Mouse (Mus musculus): ENCODE measurements at regions not wholly inside any gene's neighbourhood (a gene's known extent, or its start where the extent isn't known, plus 50 kb on each side); places are given as distances from the start of the nearest gene placed in this dataset.

DNA sequence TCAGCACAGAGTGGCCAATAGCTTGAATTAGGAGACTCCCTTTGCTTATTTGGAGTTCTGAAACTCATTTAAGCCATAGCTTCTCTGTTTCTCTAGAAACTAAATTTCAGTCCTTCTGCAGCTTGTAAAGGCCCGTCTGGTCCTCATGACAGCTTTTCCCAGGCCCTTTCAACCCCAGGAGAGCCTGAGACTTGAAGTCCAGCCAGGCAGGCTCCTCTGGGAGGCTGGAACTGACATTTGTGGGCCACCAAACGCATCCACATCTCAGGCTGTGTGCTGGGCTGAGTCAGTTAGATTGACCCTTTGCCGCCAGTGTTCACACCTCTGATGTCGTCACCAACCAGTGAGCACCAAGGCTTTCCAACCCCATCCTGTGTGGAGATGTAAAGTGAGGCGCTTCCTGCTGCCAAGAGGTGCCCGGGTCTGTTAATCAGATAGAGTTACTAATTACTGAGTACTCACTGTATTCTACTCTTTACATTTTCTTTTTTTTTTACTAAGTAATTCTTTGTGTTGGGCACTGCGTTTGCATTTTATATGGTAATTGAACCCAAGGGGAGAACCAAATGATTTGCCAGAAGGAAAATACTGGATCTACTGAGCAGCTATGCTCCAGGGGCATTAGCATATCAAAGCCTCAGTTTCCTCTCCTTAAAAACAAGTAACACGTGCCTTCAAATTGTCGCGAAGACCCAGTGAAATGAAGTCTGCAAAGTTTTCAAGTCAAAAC, 207.0 kb downstream of the Snx19 start:
- TF ChIP-seq CTCF (IDR thresholded peaks at IDR 0.05; ENCODE audit: low read depth, low read length) (no peak), POLR2A (IDR thresholded peaks at IDR 0.05; ENCODE audit: extremely low read depth, insufficient read depth, low read length) (no peak)
- Histone ChIP-seq H3K36me3 (ENCODE audit: control insufficient read depth, insufficient read depth, low read length) (no peaks in the 10 kb centered on the region), H3K9ac (ENCODE audit: low read depth, low read length) (no peak overlapping the region), H3K27ac (replicated peaks; ENCODE audit: insufficient read depth, low read depth, low read length) (no peak overlapping the region), H3K4me1 (ENCODE audit: control insufficient read depth, insufficient read depth, low read length) (no peaks in the 10 kb centered on the region), H3K27me3 (ENCODE audit: control insufficient read depth, insufficient read depth, low read length) (no peaks in the 10 kb centered on the region; the same call in 1 of the 2 replicates), H3K79me2 (ENCODE audit: control insufficient read depth, insufficient read depth, low read length) (no peaks in the 10 kb centered on the region), H3K4me3 (ENCODE audit: insufficient read depth, low read depth, low read length) (no peak overlapping the region)
- DNase-seq (ENCODE audit: extremely low read depth, low read depth, low spot score) = no peak
- WGBS = 55% methylated on average over 10 of the region's 10 CpGs

DNA sequence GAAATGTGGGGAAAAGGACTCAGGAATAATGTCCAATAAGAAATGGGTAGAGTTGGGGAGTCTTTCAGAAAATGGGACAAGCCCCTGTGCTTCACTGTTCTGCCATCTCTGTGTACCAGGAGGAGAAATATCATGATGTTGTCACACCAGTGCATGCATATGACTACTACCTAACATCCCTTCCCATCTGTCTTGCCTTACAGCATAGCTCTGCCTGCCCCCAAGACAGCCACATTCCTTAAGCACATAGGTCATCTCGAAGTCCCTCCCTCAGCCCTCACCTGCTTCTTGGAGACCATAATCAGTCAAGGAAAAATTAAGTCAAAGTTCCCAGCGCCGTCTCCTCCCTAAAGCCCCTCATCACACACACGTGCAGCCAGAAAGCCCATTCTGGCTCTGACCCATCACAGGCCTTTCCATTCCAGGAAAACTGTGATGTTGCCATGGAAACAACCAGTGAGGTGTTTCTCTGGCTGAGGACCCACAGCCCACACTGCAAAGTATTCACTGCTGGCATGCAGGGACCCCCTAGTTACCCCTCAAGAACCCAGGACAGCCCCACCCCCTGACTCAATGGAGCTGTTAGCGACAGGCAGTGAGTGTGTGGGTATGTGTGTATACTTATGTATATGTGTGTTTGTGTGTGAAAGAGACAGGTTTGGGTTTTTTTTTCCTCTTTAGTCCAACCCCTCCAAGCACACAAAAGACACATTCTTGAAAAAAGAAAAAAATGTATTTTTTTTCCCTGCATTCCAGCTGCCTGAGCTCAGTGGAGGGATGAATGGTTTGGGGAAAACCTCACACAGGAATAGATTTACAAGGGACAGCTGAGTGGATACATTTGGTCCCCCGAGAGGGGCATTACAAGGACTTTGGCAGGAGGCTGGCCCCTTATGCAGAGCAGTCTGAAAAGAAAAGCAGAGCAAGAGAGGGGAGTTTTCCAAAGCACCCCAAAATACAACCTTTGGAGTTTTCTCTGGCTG, 205.5 kb downstream of the Snx19 start:
- H3K4me1 ChIP-seq (ENCODE audit: control insufficient read depth, insufficient read depth, low read length) = no peaks in the 10 kb centered on the region
- no peaks in the 10 kb centered on the region; the same call in 1 of the 2 replicates for H3K27me3 ChIP-seq (ENCODE audit: control insufficient read depth, insufficient read depth, low read length)
- no peaks in the 10 kb centered on the region for H3K79me2 ChIP-seq (ENCODE audit: control insufficient read depth, insufficient read depth, low read length)
- DNase-seq (ENCODE audit: extremely low read depth, low read depth, low spot score) = no peak
- H3K4me3 ChIP-seq (ENCODE audit: insufficient read depth, low read depth, low read length) = no peak overlapping the region
- TF ChIP-seq POLR2A (IDR thresholded peaks at IDR 0.05; ENCODE audit: extremely low read depth, insufficient read depth, low read length) = no peak
- TF ChIP-seq CTCF (IDR thresholded peaks at IDR 0.05; ENCODE audit: low read depth, low read length) = no peak
- no peak overlapping the region for H3K9ac ChIP-seq (ENCODE audit: low read depth, low read length)
- H3K36me3 ChIP-seq (ENCODE audit: control insufficient read depth, insufficient read depth, low read length) = no peaks in the 10 kb centered on the region
- 58% methylated on average over 6 of the region's 6 CpGs for WGBS
- no peak overlapping the region for H3K27ac ChIP-seq (replicated peaks; ENCODE audit: insufficient read depth, low read depth, low read length)

DNA sequence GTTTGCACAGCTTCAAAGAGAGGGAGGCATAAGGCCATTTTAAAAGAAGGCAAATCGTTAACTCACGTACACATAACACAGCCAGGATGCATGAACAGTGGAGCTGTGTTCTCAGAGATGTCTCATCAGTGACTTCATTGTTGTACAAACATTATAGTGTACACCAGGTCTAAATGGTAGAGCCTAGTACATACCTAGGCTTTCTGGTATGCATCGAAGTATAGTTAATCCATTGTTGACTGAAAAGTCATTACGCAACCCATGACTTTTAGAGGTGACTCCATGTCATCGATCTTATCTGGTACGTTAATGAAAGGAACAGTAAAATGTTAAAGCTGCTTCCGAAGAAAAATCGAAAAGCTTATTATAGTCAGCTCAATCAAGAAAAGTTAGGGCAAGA, 198.7 kb downstream of the Snx19 start:
- H3K27ac ChIP-seq (replicated peaks; ENCODE audit: insufficient read depth, low read depth, low read length) = no peak overlapping the region
- TF ChIP-seq CTCF (IDR thresholded peaks at IDR 0.05; ENCODE audit: low read depth, low read length) (no peak), POLR2A (IDR thresholded peaks at IDR 0.05; ENCODE audit: extremely low read depth, insufficient read depth, low read length) (no peak)
- H3K36me3 ChIP-seq (ENCODE audit: control insufficient read depth, insufficient read depth, low read length) = no peaks in the 10 kb centered on the region
- WGBS = 72% methylated on average over 8 of the region's 8 CpGs
- H3K4me3 ChIP-seq (ENCODE audit: insufficient read depth, low read depth, low read length) = no peak overlapping the region
- no peak for DNase-seq (ENCODE audit: extremely low read depth, low read depth, low spot score)
- H3K4me1 ChIP-seq (ENCODE audit: control insufficient read depth, insufficient read depth, low read length) = no peaks in the 10 kb centered on the region
- H3K9ac ChIP-seq (ENCODE audit: low read depth, low read length) = no peak overlapping the region
- H3K27me3 ChIP-seq (ENCODE audit: control insufficient read depth, insufficient read depth, low read length) = no peaks in the 10 kb centered on the region
- H3K79me2 ChIP-seq (ENCODE audit: control insufficient read depth, insufficient read depth, low read length) = no peaks in the 10 kb centered on the region

DNA sequence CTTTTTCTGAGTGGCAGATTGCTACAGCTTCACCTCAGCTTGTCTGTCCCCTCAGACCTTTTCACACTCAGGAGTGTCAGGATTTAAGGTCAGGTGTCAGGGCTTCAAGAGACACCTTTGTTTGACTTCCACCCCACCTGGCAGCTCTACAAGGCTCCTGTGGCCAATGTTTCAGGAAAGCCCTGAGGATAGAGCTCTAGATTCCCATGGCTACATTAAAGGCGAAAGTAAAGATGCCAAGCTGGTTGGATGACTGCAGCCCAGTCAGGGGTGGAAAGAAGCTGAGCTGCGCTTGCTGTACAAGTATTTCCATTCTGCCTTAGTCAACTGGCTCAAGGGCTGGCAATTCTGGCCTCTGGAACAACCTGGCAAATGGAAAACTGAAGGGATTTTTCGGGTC, 198.2 kb downstream of the Snx19 start:
- DNase-seq (ENCODE audit: extremely low read depth, low read depth, low spot score) = no peak
- Histone ChIP-seq H3K27ac (replicated peaks; ENCODE audit: insufficient read depth, low read depth, low read length) (no peak overlapping the region), H3K79me2 (ENCODE audit: control insufficient read depth, insufficient read depth, low read length) (no peaks in the 10 kb centered on the region), H3K4me3 (ENCODE audit: insufficient read depth, low read depth, low read length) (no peak overlapping the region), H3K9ac (ENCODE audit: low read depth, low read length) (no peak overlapping the region), H3K36me3 (ENCODE audit: control insufficient read depth, insufficient read depth, low read length) (no peaks in the 10 kb centered on the region), H3K27me3 (ENCODE audit: control insufficient read depth, insufficient read depth, low read length) (no peaks in the 10 kb centered on the region), H3K4me1 (ENCODE audit: control insufficient read depth, insufficient read depth, low read length) (no peaks in the 10 kb centered on the region)
- 81% methylated on average over 3 of the region's 3 CpGs for WGBS
- TF ChIP-seq POLR2A (IDR thresholded peaks at IDR 0.05; ENCODE audit: extremely low read depth, insufficient read depth, low read length) = no peak
- TF ChIP-seq CTCF (IDR thresholded peaks at IDR 0.05; ENCODE audit: low read depth, low read length) = no peak

DNA sequence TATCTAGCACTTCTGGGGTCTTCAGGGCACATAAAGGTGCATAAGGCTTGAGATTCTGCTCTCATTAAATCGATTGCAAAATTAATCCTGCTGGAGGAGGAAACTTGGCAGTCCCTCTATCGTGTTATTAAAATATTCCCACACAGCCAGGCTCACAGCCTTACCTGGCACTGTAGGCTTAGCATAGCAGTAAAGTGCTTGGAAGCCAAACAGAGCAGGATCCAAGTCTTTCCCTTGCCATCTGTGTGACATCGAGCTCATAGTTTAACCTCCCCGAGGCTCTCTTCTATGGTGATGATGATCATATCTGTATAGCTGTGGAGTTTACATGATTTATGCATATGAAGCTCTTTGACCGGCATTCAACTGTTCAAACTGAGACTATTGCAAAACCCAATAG, 197.6 kb downstream of the Snx19 start:
- no peaks in the 10 kb centered on the region for H3K36me3 ChIP-seq (ENCODE audit: control insufficient read depth, insufficient read depth, low read length)
- no peak for TF ChIP-seq CTCF (IDR thresholded peaks at IDR 0.05; ENCODE audit: low read depth, low read length)
- TF ChIP-seq POLR2A (IDR thresholded peaks at IDR 0.05; ENCODE audit: extremely low read depth, insufficient read depth, low read length) = no peak
- H3K4me3 ChIP-seq (ENCODE audit: insufficient read depth, low read depth, low read length) = no peak overlapping the region
- H3K4me1 ChIP-seq (ENCODE audit: control insufficient read depth, insufficient read depth, low read length) = no peaks in the 10 kb centered on the region
- 89% methylated on average over 5 of the region's 5 CpGs for WGBS
- no peaks in the 10 kb centered on the region for H3K79me2 ChIP-seq (ENCODE audit: control insufficient read depth, insufficient read depth, low read length)
- no peaks in the 10 kb centered on the region for H3K27me3 ChIP-seq (ENCODE audit: control insufficient read depth, insufficient read depth, low read length)
- no peak overlapping the region for H3K9ac ChIP-seq (ENCODE audit: low read depth, low read length)
- DNase-seq (ENCODE audit: extremely low read depth, low read depth, low spot score) = no peak
- no peak overlapping the region for H3K27ac ChIP-seq (replicated peaks; ENCODE audit: insufficient read depth, low read depth, low read length)

All from liver, adult 2 months (tissue).